Mouse (Mus musculus) liver, adult 2 months (tissue): ENCODE measurements at regions not wholly inside any gene's neighbourhood (a gene's known extent, or its start where the extent isn't known, plus 50 kb on each side); places are given as distances from the start of the nearest gene placed in this dataset.

ENCODE experiments used
- CTCF ChIP-seq: fragments of 200-500 bp; IDR thresholded peaks from 2 replicates; pipeline ENCODE4 v1.5.1; 2011; ENCODE audit warnings: low read depth, low read length, control low read depth
- POLR2A ChIP-seq: fragments of 200-500 bp; IDR thresholded peaks from 2 replicates; pipeline ENCODE4 v1.6.1; 2011; ENCODE audit warnings: low read length, control low read depth; ENCODE audit not compliant: insufficient read depth; ENCODE audit errors: extremely low read depth

DNA sequence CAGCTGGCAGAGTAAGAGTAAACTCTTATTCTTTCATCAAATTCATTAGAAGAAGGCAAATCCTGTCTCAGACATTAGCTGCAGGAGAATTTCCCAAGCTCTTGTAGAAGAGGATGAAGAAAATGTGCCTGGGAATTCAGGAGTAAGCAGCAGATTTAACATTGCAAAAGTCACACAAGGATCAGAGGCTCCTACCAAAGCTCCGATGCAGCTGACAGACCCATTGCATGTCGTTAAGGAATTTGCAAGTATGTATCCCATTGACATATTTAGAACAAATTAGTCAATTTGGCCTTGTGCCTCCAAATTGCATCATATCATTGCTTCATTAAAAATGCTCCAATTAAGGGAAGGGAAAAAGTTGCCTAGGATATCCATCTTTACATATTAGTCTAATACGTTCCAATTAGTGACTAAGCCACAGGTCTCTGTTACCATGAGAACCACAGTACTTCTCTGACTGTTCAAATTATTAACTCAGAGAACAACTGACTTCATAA is 453.8 kb upstream of the Castor2 start:
- no peak for TF ChIP-seq POLR2A
- TF ChIP-seq CTCF = no peak
